Mouse (Mus musculus): ENCODE measurements around the gene Wdr17. TPM values are rescaled to one million over a fixed set of nuclear protein-coding genes. Genes with fewer than 3 reads are reported as not detected.
"Not testable (repeated sequence)": the region's sequence is repeated elsewhere in the genome, so short reads cannot be mapped to it uniquely, and the experiment has no call there.

Gene Wdr17
- total RNA-seq, 1 experiment from 2014 or later = not detected

DNA sequence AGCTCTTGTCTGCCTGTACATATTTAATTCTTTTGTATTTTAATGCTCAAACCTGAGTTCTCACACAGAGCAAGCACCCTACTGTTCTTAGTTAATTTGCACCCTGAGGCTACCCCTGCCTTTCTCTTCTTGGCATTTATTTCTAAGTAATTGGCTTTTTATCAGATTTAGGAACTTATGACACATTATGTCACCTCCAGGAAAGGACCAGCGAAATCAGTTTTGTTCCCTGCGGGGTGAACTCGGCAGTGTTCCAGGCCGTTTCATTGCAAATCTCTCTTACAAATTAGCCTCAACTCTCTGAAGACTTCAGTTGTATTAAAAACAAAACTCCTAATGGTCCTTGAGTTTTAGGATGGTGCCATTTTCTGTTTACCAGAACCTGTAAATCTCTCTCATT lies 248.3 kb downstream of the Wdr17 start:
- ATAC-seq (ENCODE audit: extremely low read depth, insufficient number of reproducible peaks, low FRiP score, poor library complexity, severe bottlenecking) = no peak

DNA sequence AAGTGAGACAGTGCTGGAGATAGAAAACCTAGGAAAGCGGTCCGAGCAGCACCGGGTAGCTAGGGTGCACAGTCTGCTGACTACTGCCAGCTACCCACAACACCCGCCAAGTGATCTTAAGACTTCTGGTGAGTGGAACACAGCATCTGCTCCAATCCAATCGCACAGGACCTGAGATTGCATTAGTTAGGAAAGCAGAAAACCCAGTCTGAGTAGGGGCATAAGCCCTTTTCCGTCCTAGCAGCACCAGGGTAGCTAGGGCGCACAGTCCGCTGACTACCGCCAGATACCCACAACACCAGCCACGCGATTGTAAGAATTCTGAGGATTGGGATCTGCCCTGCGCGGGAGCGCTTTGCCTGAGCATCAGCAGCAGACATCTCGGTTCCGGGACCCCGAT lies 270.3 kb downstream of the Wdr17 start:
- not testable (repeated sequence) for ATAC-seq (ENCODE audit: extremely low read depth, insufficient number of reproducible peaks, low FRiP score, poor library complexity, severe bottlenecking)

DNA sequence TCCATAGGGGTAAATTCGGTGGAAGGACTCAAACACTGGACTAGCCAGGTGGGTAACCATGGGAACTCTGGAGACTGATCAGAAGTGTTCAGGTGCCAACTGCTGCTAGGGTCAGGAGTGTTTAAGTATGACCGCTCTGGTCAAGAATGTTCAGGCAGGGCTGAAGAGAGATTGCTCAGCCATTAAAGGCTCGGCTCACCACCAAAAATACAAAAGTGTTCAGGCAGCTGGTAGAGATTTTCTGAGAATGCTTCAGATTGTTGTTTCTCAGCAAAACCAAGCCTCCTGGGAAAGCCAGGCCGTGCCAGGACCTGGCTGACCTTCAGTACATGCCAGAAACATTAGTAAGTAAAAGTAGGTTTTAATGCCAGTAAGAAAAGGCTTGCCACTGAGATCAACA lies 276.7 kb downstream of the Wdr17 start:
- ATAC-seq (ENCODE audit: extremely low read depth, insufficient number of reproducible peaks, low FRiP score, poor library complexity, severe bottlenecking) = no peak

DNA sequence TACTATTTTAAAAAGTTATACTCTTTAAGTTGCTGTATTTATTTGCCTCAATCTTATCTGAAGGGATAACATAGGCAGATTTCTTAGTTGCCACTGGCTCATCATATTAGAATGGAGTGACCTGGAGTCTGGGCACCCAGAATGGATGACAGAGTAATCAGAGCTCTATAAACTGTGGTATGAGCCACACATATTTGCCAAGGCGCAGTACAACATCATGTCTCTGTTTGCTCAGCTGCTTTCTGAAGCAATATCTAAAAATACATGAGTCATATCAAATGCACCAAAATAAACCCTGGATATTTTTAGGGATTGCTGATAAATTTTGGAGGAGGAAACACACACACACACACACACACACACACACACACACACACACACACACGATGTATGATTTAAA lies 277.6 kb downstream of the Wdr17 start:
- no peak for ATAC-seq (ENCODE audit: extremely low read depth, insufficient number of reproducible peaks, low FRiP score, poor library complexity, severe bottlenecking)

DNA sequence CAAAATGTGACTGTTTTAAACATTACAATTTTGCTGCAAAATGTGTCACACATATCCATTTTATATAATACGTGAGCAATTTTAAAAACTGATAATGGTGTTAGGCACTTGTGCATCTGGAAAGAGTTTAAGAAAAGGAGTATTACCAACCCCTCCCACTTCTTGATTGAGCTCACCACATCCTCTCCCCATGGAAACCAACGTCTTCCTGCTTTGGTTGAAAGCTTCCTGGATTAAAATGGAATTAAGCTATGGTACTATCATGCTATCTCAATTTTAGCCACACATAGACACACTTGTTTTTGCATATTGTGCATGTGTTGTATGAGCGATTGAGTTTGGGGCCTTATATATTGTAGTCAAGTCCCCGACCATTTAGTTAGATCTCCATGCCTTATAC lies 283.5 kb downstream of the Wdr17 start:
- no peak for ATAC-seq (ENCODE audit: extremely low read depth, insufficient number of reproducible peaks, low FRiP score, poor library complexity, severe bottlenecking)

DNA sequence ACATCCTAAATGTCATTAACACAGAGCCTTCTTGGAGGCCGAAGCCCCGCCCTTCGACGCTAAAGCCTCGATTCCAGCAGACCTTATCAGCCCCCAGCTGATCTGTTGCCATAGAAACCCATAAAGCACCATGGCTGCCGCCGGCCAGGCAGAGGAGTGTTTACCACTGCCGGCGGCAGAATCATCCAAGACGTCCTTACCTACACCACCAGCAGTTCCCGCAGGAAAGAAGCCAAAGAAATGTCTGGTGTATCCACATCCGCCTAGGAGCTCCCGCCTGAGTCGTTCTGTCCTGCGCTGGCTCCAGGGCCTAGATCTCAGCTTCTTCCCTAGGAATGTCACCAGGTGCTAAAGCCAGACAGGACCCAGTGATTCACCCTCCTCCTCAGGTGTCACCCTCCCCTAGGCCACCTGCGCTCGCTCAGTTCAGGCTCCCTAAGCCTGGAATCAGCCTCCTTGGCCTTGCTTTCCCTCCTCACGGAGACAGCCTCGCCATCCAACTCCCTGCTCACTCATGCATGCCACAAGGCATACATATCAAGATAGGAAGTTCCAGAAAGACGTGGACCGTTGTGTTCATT lies 286.2 kb downstream of the Wdr17 start, which contains the start of gene Spata4:
Spata4 (plus strand) TSS at position 111 of the 581 bp plus-strand sequence.
- no peak for ATAC-seq (ENCODE audit: extremely low read depth, insufficient number of reproducible peaks, low FRiP score, poor library complexity, severe bottlenecking)

DNA sequence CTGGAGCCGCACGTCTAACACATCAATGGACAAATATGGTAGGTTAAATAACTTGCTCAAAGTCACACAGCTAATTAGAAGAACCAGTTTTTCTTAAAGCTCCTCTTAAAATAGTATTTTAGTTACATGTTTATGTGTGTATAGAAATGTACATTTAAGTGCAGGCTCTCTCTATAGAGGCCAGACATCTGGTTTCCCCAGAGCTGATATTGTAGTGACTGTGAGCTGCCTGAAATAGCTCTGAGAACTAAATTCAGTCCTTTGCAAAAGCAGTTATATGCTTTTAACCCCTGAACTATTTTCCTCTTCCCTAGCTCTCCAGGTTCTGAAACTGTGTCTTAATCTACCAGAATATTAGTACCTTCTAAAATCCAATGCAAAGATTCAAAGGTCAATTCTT lies 289.6 kb downstream of the Wdr17 start:
- ATAC-seq (ENCODE audit: extremely low read depth, insufficient number of reproducible peaks, low FRiP score, poor library complexity, severe bottlenecking) = no peak

DNA sequence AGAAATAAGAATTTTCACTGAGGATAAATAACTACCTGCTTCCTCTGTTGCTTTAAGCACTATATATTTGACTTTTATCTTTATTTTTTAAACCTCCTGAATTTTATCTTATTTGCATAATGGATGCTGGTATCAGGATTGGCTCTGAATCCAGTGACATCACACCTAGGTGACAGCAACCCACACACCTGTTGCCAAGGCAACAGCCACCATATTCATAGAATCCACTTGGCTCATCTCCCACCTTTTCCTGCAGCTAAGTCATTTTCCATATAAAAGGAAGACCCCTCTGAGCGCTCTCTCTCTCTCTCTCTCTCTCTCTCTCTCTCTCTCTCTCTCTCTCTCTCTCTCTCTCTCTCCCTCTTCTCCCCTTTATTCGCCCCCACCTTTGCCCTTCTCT lies 290.0 kb downstream of the Wdr17 start:
- ATAC-seq (ENCODE audit: extremely low read depth, insufficient number of reproducible peaks, low FRiP score, poor library complexity, severe bottlenecking) = no peak

DNA sequence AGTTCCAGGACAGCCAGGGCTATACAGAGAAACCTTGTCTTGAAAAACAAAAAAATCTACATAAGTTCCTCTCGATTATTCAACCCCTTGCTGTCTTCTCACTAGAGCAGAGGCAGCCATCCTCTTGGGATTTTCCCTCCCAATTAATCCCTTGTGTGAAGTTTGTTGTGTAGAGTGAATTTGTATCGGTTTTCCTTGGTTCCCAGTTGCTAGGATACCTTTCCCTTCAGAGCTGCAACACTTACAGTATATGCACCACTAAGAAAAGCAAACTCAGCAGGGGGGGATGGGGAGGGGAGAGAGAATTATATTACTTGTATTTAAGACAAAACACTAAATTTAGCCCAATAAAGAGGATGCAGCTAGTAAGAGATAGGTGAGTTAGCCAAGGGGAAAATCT lies 290.9 kb downstream of the Wdr17 start:
- no peak for ATAC-seq (ENCODE audit: extremely low read depth, insufficient number of reproducible peaks, low FRiP score, poor library complexity, severe bottlenecking)

DNA sequence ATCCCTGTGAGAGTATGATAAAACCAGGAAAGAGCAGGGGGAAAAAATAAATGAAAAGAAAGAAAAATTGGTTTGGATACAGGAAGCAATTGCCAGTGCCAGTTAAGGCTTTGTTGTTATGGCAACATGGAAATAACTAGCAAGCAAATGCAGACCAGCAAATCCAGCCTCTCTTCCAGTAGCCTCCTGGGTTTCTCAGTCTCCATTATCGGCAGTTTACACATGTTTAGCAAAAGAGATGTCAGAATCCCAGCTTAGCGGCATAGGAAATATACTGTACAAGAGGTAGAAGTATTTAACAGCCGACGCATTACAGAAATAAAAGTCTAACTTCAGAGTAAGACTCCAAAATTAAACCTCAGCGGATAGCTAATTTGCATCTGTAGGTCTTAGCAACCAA lies 292.4 kb downstream of the Wdr17 start:
- no peak for ATAC-seq (ENCODE audit: extremely low read depth, insufficient number of reproducible peaks, low FRiP score, poor library complexity, severe bottlenecking)

DNA sequence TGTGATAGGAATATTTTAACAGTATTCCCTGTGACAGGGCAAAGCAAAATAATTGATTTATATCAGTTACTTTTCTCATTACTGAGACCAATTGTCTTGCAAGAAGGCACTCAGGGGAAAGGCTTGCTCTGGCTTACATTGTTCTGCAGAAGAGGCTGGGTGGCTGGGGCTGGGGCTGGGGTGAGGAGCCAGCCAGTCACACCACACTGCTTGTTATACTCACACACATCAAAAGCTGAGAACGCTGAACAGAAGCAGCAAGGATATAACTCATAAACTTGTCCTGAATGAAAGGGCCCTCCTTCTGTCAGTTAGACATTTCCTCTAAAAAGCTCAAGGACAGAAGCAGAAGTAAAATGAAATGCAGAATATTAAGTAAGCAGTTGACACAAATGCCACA lies 304.1 kb downstream of the Wdr17 start:
- ATAC-seq (ENCODE audit: extremely low read depth, insufficient number of reproducible peaks, low FRiP score, poor library complexity, severe bottlenecking) = no peak

DNA sequence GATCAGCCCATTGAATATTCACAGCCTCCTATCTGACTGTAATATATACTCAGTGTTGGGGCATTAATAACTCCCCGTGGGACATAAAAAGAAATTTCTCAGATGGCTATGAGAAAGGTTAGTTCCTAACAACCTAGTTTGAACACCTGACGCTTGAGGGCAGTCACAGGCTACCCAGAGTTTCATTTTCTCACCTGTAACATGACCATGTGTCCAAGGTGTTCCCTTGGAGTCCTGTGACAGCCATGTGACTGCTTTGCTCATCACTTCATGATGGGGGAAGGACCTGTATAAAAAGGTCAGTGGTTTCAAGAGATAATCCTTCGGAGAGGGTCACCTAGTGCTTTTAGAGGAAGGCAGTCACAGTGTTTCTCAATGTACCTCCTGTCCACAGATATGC lies 305.5 kb downstream of the Wdr17 start:
- no peak for ATAC-seq (ENCODE audit: extremely low read depth, insufficient number of reproducible peaks, low FRiP score, poor library complexity, severe bottlenecking)

Other genes with a start within 250 kb of the Wdr17 start
- gene Gpm6a, start 67.7 kb upstream of the Wdr17 start, total RNA-seq (2017) = 0.23 and 0.25 TPM in 2 replicates